Mouse (Mus musculus): ENCODE data around the gene Osmr.

DNA sequence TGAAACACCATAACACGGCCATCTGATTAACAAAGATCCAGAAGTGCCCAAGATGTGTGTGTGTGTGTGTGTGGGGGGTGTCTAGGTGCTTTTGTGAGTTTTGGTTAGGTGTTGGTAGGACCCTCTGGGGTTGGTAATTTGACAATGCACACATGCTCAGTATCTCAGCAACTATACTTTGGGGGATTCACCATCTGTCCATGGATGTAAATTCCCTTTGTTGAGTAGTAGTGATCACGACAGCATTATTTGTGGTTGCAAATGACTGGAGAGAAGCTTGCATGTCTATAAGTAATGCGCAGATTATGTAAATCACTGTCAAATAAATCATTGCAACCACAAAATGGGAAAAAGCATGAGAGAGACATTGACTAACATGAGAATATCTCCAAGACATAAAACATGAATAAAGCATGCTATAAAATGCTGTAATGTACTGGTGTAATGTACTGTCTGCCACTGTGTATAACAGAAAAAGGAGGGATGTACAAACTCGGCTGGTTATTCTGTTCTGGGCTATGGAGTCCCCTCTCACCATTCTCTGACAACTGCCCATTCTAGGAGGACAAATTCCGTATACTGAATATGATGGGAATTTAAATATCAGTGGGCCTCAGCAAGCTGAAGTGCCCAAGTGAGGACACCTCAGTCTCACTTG is 27.3 kb upstream of the Osmr start:
- no peak for TF ChIP-seq EP300 (IDR thresholded peaks at IDR 0.05; ENCODE audit: insufficient read depth, low read depth, low read length)
- TF ChIP-seq CTCF (IDR thresholded peaks at IDR 0.05): no peak
